Mouse (Mus musculus) cerebellum, adult (tissue): ENCODE results near the gene Edem3.
"Not testable (repeated sequence)": the region's sequence is repeated elsewhere in the genome, so short reads cannot be mapped to it uniquely, and the experiment has no call there.

Source experiments
- ATAC-seq: cut with Nextera tagmentation; 2 replicates; pipeline ENCODE4 v1.9.2; 2017; ENCODE audit warnings: mild to moderate bottlenecking, moderate library complexity, mixed read lengths; ENCODE audit not compliant: insufficient number of reproducible peaks, low FRiP score, low TSS enrichment

The Edem3 gene

DNA sequence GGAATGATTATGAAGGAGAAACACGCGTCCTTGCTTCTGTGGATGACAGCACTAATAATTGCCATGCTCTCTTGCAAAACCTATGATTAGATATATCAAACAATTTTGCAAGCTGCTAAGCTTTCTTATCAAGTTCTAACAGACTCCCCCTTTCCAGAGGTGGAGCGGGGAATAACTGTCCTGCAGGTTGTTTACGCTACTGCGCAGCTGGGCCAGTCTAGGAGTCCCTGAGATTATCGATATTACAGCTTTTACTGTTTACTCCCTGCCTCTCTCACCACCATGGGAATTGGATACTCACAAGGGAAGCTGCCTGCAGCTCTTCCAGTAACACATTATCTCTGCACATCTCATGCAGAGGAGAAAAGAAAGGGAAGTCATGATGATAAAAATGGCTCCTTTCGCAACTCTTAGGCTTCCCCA lies 14.0 kb upstream of the Edem3 start:
- no peak for ATAC-seq

- not testable (repeated sequence) for ATAC-seq
Measured at GRCm38 (mm10) chr1:151749894-151750293, 5.3 kb upstream of the Edem3 start.

GRCm38 (mm10) chr1:151752946-151753345 lies 2.2 kb upstream of the Edem3 start:
- no peak for ATAC-seq

- ATAC-seq = no peak
Measured at GRCm38 (mm10) chr1:151753374-151753929, 1.7 kb upstream of the Edem3 start.

DNA sequence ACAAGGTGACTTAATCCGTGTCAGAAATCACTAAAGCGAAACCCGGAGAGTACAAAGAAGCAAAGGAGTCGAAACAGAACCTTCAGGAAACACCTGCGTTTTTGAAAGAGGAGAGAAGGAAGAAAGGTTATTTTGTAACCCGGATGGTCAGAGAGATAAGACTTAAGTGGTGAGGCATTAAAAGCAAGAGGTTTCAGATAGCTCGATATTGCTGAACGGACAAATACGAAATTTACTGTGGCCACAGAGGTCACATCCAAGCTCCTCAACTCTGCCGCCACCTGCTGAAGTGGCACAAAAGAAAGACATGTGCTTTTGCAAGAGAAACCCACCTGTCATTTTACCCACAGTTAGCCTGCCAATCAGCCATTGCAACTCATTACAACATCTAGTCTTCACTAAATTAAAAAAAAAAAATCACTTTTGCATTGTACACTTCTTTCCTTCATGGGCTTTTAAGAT lies 1.1 kb upstream of the Edem3 start:
- ATAC-seq = no peak

DNA sequence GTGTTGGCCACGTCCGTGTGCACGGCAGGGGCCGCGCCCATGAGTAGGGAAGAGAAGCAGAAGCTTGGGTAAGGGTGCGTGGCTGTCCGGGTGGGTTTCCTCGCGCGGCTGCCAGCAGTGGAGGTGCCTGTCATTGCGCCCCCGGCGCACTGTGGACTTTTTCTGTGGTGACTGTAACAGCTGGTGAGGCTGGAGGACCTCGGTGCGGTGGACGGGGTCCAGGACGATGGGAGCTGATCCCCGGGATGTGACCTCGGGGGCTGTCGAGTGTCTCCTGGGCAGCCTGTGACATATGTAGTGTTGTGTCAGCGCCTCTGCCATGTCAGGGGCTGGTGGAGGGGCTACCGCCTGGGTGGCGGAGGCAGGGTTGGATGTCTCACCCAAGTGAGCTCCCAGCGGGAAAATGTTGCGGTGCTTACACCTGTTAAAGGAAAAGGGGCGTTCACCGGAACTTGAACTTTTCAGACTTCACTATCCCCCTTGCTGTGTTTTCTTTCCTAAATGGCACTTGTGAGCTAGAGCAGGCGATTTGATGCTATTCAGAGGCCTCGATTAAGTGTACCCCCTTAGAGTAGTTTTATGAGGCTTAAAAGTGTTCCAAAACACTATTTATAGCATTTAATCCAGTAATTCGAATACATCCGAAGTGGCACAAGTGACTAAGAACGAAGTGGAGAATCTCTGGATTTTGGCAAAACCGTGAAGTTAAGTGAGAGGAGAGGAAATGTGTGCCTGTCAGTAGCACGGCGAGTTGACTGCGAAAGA lies 671 bp downstream of the Edem3 start:
- ATAC-seq = peak; percentile 7

GRCm38 (mm10) chr1:151756425-151756728 lies 1.2 kb downstream of the Edem3 start:
- no peak for ATAC-seq

GRCm38 (mm10) chr1:151758301-151758700 lies 3.1 kb downstream of the Edem3 start:
- ATAC-seq = no peak

- no peak for ATAC-seq
Measured at GRCm38 (mm10) chr1:151758991-151759390, 3.8 kb downstream of the Edem3 start.

- no peak for ATAC-seq
Measured at GRCm38 (mm10) chr1:151764236-151764635, 9.1 kb downstream of the Edem3 start.

DNA sequence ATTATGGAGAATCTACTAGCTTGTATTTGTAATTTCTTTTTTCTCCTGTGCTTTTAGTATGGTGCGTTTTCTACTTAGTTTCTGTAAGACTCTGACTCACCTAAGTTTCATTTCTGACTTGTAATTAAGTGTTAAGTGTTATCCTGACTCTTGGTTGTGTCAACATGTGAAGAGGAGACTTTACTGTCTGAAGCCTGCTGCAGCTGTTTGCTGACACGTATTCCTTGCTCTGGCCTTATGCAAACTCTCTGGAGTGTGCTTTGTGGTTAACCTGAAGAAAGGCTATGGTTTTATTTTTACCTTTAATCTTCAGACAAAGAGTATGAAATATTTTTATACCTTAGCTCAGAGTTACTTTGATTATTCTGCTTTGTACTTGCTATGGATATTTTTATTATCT lies 11.0 kb downstream of the Edem3 start:
- ATAC-seq = no peak

DNA sequence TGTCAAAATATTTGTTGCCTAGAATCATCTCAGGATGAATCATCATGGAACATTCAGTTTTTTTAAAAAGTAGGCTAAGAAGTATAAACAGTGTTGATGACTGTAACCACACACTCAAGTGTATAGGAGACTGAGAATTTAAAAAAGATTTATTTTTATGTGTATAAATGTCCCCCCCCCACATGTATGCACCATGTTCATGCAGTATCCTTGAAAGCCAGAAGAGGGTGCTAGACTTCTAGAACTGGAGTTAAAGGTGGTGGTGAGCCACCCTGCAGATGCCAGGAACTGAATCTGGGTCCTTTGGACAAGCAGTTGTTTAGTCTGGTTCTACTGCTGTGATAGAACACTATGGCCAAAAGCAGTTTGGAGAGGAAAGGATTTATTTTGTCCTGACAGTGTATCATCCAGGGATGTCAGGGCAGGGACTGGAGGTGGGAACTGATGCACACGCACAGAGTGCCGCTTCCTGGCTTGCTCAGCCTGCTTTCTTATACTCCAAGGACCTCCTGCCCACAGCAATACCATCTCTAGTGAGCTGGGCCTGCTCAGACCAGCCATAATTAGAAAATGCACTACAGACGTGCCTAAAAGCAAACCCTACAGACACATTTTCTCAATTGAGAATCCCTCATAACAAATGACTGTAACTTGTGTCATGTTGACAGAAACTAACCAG lies 11.9 kb downstream of the Edem3 start:
- ATAC-seq = no peak

DNA sequence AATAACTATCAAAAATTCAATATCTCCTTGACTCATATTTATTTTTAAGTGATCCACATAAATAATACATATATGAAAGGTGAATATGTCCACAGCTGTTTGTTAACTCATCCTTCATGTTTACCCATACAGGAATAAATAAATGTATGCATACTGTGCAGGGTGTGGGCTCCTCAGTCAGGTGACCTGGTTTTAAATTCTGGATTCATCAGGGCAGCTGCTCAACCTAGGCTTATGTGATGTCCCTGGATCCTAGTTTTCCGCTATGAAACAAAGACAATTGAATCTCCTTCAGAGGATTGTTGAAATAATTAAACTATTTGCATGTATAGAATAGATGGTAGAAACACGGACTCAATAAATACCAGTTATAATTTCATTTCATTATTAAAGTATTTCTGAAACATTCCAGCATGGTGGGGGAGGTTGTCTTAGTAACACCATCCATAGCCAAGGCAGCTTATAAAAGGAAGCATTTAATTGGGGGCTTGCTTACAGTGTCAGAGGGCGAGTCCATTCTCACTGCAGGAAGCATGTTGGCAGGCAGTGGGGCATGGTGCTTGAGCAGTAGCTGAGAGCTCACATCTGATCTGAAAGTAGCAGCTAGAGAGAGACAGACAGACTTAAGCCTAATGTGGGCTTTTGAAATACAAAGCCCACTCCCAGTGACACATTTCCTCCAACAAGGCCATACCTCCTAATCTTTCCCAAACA lies 14.2 kb downstream of the Edem3 start:
- ATAC-seq = no peak

DNA sequence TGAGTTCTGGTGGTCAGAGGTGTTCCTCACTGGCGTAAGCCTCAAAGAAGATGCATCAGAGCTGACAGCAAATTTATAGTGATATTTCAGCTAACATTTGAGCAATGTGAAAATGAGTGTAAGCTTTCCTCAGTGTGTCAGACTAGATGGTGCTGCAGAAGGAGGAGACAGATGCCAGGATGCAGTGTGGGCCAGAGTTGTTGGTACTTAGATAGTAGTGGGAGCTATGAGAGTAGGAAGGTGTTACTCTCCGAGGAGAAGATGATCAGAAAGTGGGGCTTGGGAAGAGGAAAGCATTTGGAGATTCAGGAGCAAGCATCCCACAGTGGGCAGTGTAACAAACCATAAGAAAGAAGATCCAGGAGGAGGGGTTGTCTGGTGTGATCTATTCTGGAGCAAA lies 22.4 kb downstream of the Edem3 start:
- no peak for ATAC-seq

GRCm38 (mm10) chr1:151778592-151778991 lies 23.4 kb downstream of the Edem3 start:
- no peak for ATAC-seq

GRCm38 (mm10) chr1:151779306-151779705 lies 24.1 kb downstream of the Edem3 start:
- no peak for ATAC-seq

DNA sequence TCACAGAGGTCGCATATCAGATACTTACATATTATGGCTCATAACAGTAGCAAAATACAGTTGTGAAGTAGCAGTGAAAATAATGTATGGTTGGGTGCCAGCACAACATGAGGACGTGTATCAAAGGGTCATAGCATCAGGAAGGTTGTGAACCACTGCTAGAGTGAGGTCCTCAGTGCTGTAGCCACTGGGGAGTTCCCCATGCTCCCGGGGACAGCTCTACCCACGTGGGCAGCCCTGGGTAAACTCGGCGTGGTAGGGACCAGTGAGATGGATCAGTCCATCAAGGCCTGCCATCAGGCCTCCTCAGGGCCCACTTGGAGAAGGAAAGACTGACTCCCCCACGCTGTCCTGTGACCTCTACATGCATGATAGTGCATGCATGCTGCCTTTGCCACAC lies 26.3 kb downstream of the Edem3 start:
- no peak for ATAC-seq

- ATAC-seq = no peak
Measured at GRCm38 (mm10) chr1:151783403-151783802, 28.2 kb downstream of the Edem3 start.

- no peak for ATAC-seq
Measured at GRCm38 (mm10) chr1:151786406-151786805, 31.2 kb downstream of the Edem3 start.

DNA sequence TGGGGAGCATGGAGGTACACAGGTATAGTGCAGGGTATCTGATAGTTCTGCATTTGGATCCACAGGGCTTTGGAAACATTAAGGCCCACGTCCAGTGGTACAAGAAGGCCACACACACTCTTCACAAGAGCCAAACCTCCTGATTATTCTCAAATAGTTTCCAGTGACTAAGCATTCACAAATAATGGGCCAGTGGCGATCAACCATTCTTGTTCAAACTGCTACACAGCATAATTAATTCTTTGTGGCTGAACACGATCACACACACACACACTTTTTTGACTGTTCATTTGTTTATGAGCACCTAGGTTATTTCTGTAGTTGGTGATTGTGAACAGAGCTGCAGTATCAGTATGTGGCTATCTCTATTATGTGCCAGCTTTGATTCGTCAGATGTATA lies 34.0 kb downstream of the Edem3 start:
- ATAC-seq = no peak

DNA sequence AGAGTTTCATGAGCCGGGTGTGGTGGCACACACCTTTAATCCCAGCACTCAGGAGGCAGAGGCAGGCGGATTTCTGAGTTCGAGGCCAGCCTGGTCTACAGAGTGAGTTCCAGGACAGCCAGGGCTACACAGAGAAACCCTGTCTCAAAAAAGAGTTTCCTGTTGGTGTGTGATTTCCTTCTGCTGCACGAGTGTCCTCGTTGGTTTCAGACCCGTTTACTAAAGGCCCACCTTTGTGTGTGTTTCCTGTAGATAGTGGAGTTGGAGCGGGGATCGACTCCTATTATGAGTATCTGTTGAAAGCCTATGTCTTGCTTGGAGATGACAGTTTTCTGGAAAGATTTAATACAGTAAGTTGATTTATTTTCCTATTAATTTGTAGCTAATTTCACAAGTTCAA lies 36.9 kb downstream of the Edem3 start:
- ATAC-seq = not testable (repeated sequence)
